Mouse (Mus musculus) regulatory T cell (primary cell): Measurements from ENCODE around the gene Htr6.

Source experiments
- in situ Hi-C: fragments of 300-600 bp; cut with MboI, MseI; formaldehyde crosslinking; loops from one replicate; pipeline ENCODE4 v1.15.1; 2025; ENCODE audit warnings: high pct_unique_total_duplicates

Gene Htr6

GRCm38 (mm10) chr4:139088982-139089671 lies 13.8 kb upstream of the Htr6 start:
- in situ Hi-C loops: loop anchor here (25.0 kb wide), 1 partner anchor 173 kb away; no protein-coding TSS in a partner anchor

GRCm38 (mm10) chr4:139086984-139087383 lies 11.6 kb upstream of the Htr6 start:
- in situ Hi-C loops: loop anchor here (25.0 kb wide), 1 partner anchor 175 kb away; no protein-coding TSS in a partner anchor

GRCm38 (mm10) chr4:139086037-139086436 lies 10.7 kb upstream of the Htr6 start:
- in situ Hi-C loops: loop anchor here (25.0 kb wide), 1 partner anchor 176 kb away; no protein-coding TSS in a partner anchor

- in situ Hi-C loops: loop anchor here (25.0 kb wide), 1 partner anchor 177 kb away; no protein-coding TSS in a partner anchor
Observed at GRCm38 (mm10) chr4:139085337-139085736, 10.0 kb upstream of the Htr6 start.

GRCm38 (mm10) chr4:139082790-139083564 lies 7.6 kb upstream of the Htr6 start:
- in situ Hi-C loops: loop anchor here (25.0 kb wide), 1 partner anchor 179 kb away; no protein-coding TSS in a partner anchor

- in situ Hi-C loops: loop anchor here (25.0 kb wide), 1 partner anchor 181 kb away; no protein-coding TSS in a partner anchor
Observed at GRCm38 (mm10) chr4:139081270-139081931, 6.0 kb upstream of the Htr6 start.

- in situ Hi-C loops: loop anchor here (25.0 kb wide), 1 partner anchor 182 kb away; no protein-coding TSS in a partner anchor
Observed at GRCm38 (mm10) chr4:139080259-139080658, 4.9 kb upstream of the Htr6 start.

- in situ Hi-C loops: loop anchor here (25.0 kb wide), 1 partner anchor 183 kb away; no protein-coding TSS in a partner anchor
Observed at GRCm38 (mm10) chr4:139079439-139079838, 4.1 kb upstream of the Htr6 start.

- in situ Hi-C loops: loop anchor here (25.0 kb wide), 1 partner anchor 184 kb away; no protein-coding TSS in a partner anchor
Observed at GRCm38 (mm10) chr4:139078726-139079125, 3.4 kb upstream of the Htr6 start.

GRCm38 (mm10) chr4:139078313-139078712 lies 2.9 kb upstream of the Htr6 start:
- in situ Hi-C loops: loop anchor here (25.0 kb wide), 1 partner anchor 184 kb away; no protein-coding TSS in a partner anchor

GRCm38 (mm10) chr4:139075915-139076314 lies 545 bp upstream of the Htr6 start:
- in situ Hi-C loops: loop anchor here (25.0 kb wide), 1 partner anchor 186 kb away; no protein-coding TSS in a partner anchor

GRCm38 (mm10) chr4:139074060-139074459 lies 1.3 kb downstream of the Htr6 start:
- in situ Hi-C loops: no loop called here

GRCm38 (mm10) chr4:139068287-139068686 lies 7.1 kb downstream of the Htr6 start:
- in situ Hi-C loops: no loop called here

- in situ Hi-C loops: no loop called here
Observed at GRCm38 (mm10) chr4:139064831-139065230, 10.5 kb downstream of the Htr6 start.

GRCm38 (mm10) chr4:139059569-139059968 lies 15.8 kb downstream of the Htr6 start:
- in situ Hi-C loops: no loop called here

- in situ Hi-C loops: no loop called here
Observed at GRCm38 (mm10) chr4:139058029-139058428, 17.3 kb downstream of the Htr6 start.

GRCm38 (mm10) chr4:139057291-139057690 lies 18.1 kb downstream of the Htr6 start:
- in situ Hi-C loops: no loop called here

- in situ Hi-C loops: no loop called here
Observed at GRCm38 (mm10) chr4:139055744-139056143, 19.6 kb downstream of the Htr6 start.

GRCm38 (mm10) chr4:139055336-139055735 lies 20.0 kb downstream of the Htr6 start:
- in situ Hi-C loops: no loop called here

GRCm38 (mm10) chr4:139054300-139054923 lies 21.0 kb downstream of the Htr6 start:
- in situ Hi-C loops: no loop called here

- in situ Hi-C loops: no loop called here
Observed at GRCm38 (mm10) chr4:139053391-139053790, 22.0 kb downstream of the Htr6 start.
